Mouse (Mus musculus): ENCODE measurements at regions not wholly inside any gene's neighbourhood (a gene's known extent, or its start where the extent isn't known, plus 50 kb on each side); places are given as distances from the start of the nearest gene placed in this dataset.

DNA sequence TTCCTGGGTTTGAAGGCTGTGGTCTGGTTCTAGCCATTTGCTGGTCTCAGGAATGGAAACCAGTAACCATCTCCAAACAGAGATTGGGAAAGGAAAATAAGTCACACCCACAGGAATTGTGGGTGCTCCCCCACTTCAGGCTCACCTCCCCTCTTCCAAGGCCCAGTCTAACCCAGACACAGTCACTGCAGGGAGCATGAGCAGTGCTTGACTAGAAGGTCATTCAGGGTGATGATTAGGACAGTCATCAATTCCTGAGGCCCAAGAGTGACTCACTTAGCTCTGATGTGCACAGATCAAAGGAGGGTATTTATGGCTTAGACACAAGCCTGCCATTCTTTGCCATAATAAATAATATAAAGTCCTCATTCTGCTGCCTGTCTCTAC is 120.4 kb downstream of the Tmem17 start:
- no peak for TF ChIP-seq CTCF (IDR thresholded peaks at IDR 0.05; ENCODE audit: insufficient read depth, low read depth, low read length)
- no peak for TF ChIP-seq POLR2A (IDR thresholded peaks at IDR 0.05; ENCODE audit: insufficient read depth, low read depth, low read length)
